Mouse (Mus musculus): ENCODE results near the gene Vmn1r211.
"Not testable (repeated sequence)": the region's sequence is repeated elsewhere in the genome, so short reads cannot be mapped to it uniquely, and the experiment has no call there.

Vmn1r211 gene

DNA sequence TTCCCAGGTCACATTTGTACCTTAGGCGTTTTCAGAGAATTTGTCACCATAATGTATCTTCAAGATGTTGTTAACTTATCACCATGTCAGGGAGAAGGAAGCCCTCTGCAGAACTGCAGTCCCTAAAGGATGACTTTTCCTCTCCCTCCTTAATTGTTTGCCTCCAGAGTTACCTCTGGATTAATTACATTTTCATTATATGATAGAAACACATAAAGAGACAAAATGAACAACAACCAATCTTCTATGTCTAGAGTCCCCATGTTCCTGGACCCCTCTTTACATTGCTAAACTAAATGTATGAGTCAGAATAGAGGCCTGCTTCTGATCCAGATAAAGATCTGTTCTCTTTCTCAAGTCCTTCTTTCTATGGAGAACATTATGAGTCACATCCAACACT, at the start of gene Vmn1r211:
Gene Vmn1r211 (minus strand): TSS at position 101 of the 400 bp plus-strand sequence.
- no peak for DNase-seq (ENCODE audit: low read depth in 1 of 2, low spot score in 2 of 2)

DNA sequence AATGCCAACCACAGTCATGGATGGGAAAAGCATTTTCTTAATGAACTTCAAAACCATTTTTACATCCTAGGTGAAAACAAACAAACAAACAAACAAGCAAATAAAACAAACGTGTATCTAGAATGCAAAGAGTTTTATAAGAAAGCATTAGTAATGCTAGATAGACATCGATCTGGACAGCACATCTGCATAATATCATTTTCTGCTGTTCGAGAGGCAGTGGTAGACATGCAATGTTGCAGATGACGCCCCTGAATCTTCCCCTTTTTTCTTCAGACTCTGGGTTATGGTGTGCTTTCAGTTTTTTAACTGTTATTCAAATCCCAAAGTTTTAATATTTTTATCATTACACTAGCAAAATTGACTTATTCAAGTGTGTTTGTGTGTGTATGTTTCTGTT, 26.7 kb upstream of the Vmn1r211 start, which contains the start of gene Vmn1r212:
Gene Vmn1r212 (minus strand): TSS at position 101 of the 400 bp plus-strand sequence.
- no peak for DNase-seq (ENCODE audit: low read depth in 1 of 2, low spot score in 2 of 2)

DNA sequence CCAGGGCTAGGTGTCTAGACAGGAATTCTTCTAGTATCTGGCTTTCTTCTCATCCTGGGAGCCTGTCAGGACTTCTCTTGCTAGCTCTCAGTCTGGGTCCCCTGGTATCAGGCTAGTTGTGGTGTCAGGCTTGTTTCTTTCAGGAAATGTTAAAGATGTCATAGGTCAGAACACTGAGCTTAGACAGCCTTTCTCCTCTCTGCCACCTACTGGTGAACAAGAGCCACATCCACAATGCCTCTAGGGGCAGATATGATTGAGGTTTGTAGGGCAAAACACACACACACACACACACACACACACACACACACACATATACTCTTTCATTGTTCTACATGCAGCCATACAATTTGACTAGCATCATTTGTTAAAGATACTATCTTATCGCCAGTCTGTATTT, 21.9 kb upstream of the Vmn1r211 start:
- DNase-seq (ENCODE audit: low read depth in 1 of 2, low spot score in 2 of 2): no peak

DNA sequence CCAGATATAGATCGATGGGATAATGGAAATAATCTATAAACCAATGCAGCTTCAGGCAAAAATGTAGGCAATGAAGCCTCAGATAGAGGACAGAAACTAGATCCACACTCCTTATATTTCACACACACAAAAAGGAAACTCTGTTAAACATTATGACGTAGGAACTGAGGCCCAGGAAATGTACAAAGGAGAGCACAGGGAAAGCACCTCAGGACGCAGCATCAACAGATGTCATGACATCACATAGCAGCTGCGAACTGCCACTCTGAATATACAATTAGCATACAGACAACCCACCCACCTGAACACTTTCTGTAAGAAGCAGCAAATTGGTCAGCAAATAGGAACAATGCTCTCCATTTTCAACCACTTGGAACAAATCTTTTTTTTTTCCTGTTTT, 2.6 kb downstream of the Vmn1r211 start:
- no peak for DNase-seq (ENCODE audit: low read depth in 1 of 2, low spot score in 2 of 2)

DNA sequence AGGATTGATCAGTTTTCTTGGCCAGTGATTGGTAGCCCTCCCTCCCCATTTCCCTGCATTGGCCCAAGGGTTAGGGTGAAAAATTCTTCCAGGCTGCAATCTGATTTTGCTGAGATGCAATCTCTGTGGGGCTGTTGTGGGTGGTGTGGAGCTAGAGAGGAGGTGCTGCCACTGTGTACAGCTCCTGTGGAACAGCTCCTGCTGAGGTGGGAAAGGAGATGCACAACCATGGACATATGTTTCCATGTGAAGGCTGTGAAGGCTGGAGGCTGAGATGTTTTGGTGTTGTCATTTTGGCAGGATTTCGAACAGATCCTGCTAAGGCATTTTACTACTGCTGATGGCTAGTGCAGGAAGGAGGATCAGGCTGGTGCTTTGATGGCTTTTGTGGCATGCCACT, 10.6 kb downstream of the Vmn1r211 start:
- DNase-seq (ENCODE audit: low read depth in 1 of 2, low spot score in 2 of 2): no peak

DNA sequence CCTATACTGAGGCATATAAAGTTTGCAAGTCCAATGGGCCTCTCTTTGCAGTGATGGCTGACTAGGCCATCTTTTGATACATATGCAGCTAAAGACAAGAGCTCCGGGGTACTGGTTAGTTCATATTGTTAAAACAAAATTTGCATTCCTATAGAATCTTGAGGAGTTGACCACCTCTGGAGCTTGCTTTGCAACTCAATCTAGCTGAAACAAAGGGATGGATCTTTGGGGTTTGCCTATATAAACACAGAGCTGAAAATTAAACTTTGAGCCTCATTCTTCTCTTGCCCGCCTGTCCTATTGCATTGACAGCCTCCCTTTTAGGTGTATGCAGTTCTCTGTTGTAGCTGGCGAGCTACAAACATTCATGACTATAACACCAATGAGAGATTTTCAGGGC, 13.1 kb downstream of the Vmn1r211 start:
- DNase-seq (ENCODE audit: low read depth in 1 of 2, low spot score in 2 of 2): not testable (repeated sequence)

DNA sequence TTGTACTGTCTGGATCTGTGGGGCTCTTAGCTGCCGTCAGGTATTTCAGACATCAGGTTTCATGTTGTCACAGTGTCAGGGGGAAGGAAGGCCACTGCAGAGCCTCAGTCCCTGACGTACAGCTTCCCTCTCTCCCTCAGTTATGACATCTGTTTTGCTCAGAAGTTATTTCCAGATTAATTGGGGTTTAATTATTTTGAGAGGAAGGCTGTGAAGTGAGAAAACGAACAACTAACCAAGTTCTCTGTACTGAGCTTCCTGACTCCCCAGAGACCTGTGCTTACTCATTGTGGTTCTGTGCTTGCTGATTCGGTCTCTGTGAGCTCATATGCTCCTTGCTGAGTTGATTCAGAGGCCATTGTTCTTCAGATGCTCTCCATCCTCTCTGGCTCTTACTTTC, 26.1 kb downstream of the Vmn1r211 start, which contains the start of gene Vmn1r210:
Gene Vmn1r210 (minus strand): TSS at position 101 of the 400 bp plus-strand sequence.
- no peak for DNase-seq (ENCODE audit: low read depth in 1 of 2, low spot score in 2 of 2)

DNA sequence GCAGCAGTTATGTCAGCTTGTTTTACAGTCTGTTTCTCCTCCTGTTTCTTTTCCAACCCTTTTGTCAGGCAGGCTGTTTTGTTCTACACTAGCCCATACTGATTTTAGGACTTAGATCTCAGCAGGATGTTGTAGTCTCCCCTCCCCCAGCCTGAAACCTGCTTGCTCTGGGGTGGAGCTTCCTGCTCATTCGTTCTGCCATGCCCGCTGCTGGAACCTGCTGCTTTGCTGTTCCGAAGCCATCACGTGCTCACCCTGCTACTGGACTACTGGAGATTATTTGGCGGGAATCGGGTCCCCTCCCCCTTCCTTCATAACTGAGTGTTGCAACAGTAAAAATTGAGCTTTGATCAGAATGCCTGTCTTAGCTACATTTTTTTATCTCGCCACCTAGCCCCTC, 28.0 kb downstream of the Vmn1r211 start:
- not testable (repeated sequence) for DNase-seq (ENCODE audit: low read depth in 1 of 2, low spot score in 2 of 2)

DNA sequence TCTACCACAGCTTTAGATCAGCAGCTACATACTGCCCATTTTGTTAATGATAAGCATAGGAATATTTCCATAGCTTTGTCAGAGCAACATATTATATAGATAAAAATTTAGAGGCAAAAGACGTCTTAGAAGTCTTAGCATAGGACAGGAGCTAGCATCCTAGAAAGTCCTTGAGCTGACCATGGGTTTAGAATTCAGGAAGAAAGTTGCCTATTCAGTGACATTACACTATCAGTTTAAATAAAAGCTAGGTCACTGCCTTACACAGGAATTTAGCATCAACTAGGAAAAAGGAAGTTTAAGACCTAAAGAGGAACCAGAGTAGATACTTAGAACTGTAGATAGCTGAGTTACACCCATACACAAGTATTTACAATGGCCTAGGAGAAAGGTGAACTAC, 35.8 kb downstream of the Vmn1r211 start:
- DNase-seq (ENCODE audit: low read depth in 1 of 2, low spot score in 2 of 2): not testable (repeated sequence)

DNA sequence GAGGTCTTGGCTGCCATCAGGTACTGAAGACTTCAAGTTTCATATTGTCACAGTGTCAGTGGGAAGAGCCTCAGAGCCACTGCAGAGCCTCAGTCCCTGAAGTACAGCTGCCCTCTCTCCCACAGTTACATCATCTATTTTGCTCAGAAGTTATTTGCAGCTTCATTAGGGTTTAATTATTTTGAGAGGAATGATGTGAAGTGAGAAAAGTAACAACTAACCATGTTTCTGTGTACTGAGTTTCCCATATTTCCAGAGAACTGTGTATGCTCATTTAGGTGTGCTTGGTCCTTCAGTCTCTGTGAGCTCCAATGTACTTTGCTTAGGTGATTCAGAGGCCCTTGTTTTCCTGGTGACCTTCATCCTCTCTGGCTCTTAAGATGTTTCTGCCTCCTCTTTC, 47.8 kb downstream of the Vmn1r211 start, which contains the start of gene Vmn1r209:
Gene Vmn1r209 (minus strand): TSS at position 101 of the 400 bp plus-strand sequence.
- DNase-seq (ENCODE audit: low read depth in 1 of 2, low spot score in 2 of 2): not testable (repeated sequence)

Data from monocyte, adult 2 months (primary cell).